8 mouse cellular contexts compared by ENCODE assay signal in the genomic region with DNA sequence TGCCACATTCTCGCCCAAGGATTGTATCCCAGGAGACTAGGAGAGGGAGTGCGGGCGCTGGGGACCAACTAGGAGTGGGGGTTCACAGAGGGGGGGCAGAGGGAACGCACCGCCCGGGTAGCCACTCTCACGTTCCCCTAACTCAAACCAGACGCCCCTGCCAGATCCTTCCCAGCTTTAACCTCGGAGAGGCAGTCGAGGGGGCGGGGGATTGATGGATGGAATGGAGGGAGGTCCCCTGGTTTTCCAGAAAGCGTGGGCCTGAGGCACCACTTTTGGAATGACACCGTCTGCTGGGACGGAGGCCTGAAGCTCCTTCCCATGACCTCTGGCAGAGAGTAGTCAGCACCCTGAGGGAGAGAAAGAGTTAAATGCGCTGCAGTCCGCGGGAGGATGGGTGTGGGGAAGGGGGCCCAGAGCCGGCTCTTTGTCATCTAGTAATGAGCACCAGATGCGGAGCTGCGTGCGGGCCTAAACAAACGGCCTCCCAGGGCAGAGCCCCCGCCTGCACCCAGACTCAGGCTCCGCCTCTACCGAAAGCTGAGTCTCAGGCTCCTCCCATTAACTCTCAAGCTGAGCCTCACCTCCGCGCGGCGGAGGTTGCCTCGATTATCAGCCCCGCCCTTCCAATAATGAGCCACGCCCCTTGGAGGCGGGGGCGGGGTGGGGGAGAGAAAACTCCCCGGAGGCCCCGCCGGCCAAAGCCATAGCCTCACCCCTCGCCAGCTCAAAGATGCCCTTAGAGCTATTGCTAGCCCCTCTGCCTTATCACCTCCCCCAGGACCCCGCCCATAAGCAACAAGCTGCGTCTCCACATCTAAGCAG. TPM values are rescaled to one million over a fixed set of nuclear protein-coding genes. Genes with fewer than 3 reads are reported as not detected.
DNase-seq lines count a peak whose midpoint lies in the region; ATAC-seq and TF ChIP-seq lines count a peak whose summit lies in the region.

No protein-coding gene starts in this region.

- no peak for TF ChIP-seq POLR2A in brain, embryonic 14.5 days (IDR thresholded peaks at IDR 0.05; ENCODE audit: borderline replicate concordance, extremely low read depth, insufficient read depth, insufficient read length, poor library complexity, severe bottlenecking)

- peak overlapping the region; percentile 55 for H3K4me3 ChIP-seq in layer of hippocampus, adult 2 months
- peak overlapping the region; percentile 45 for H3K4me3 ChIP-seq in forebrain, embryonic 15.5 days
- peak overlapping the region; percentile 61 for H3K4me3 ChIP-seq in hindbrain, embryonic 10.5 days
- H3K4me3 ChIP-seq in limb, embryonic 13.5 days, result peak overlapping the region; percentile 71
- peak overlapping the region; percentile 42 for H3K4me3 ChIP-seq in midbrain, embryonic 13.5 days (replicated peaks)
- peak overlapping the region; percentile 69 for H3K4me3 ChIP-seq in stomach, embryonic 16.5 days (replicated peaks; ENCODE audit: low read length)

- H3K9me3 ChIP-seq in forebrain, embryonic 15.5 days, result no peaks in the 10 kb centered on the region
- H3K9me3 ChIP-seq in hindbrain, embryonic 10.5 days, result no peaks in the 10 kb centered on the region
- H3K9me3 ChIP-seq in limb, embryonic 13.5 days, result no peaks in the 10 kb centered on the region
- no peaks in the 10 kb centered on the region for H3K9me3 ChIP-seq in midbrain, embryonic 13.5 days
- no peaks in the 10 kb centered on the region for H3K9me3 ChIP-seq in stomach, embryonic 16.5 days (replicated peaks; ENCODE audit: control insufficient read depth, low read length)

- peak overlapping the region; percentile 57 for H3K27ac ChIP-seq in layer of hippocampus, adult 2 months
- peak overlapping the region; percentile 60 for H3K27ac ChIP-seq in forebrain, embryonic 15.5 days (replicated peaks)
- H3K27ac ChIP-seq in hindbrain, embryonic 10.5 days, result peak overlapping the region; percentile 90
- peak overlapping the region; percentile 98 for H3K27ac ChIP-seq in limb, embryonic 13.5 days
- peak overlapping the region; percentile 52 for H3K27ac ChIP-seq in midbrain, embryonic 13.5 days
- H3K27ac ChIP-seq in stomach, embryonic 16.5 days (ENCODE audit: low read length), result peak overlapping the region; percentile 94

- TF ChIP-seq CTCF in layer of hippocampus, adult 2 months (conservative IDR thresholded peaks at IDR 0.05), result no peak
- no peak for TF ChIP-seq CTCF in brain, embryonic 14.5 days (IDR thresholded peaks at IDR 0.05; ENCODE audit: borderline replicate concordance, extremely low read depth, insufficient read depth, insufficient read length)

- H3K36me3 ChIP-seq in forebrain, embryonic 15.5 days, result no peaks in the 10 kb centered on the region
- H3K36me3 ChIP-seq in hindbrain, embryonic 10.5 days, result no peaks in the 10 kb centered on the region
- no peaks in the 10 kb centered on the region for H3K36me3 ChIP-seq in limb, embryonic 13.5 days
- H3K36me3 ChIP-seq in midbrain, embryonic 13.5 days, result no peaks in the 10 kb centered on the region
- 0 out of 2 replicates have a peak, but pooled peaks cover 3% of the 10 kb centered on the region for H3K36me3 ChIP-seq in stomach, embryonic 16.5 days (ENCODE audit: control insufficient read depth, insufficient read depth, low read length)

- H3K4me2 ChIP-seq in forebrain, embryonic 15.5 days (replicated peaks), result peak overlapping the region; percentile 66
- peak overlapping the region; percentile 97 for H3K4me2 ChIP-seq in limb, embryonic 13.5 days (replicated peaks)
- peak overlapping the region; percentile 62 for H3K4me2 ChIP-seq in midbrain, embryonic 13.5 days (replicated peaks)
- H3K4me2 ChIP-seq in stomach, embryonic 16.5 days (ENCODE audit: low read depth, low read length), result peak overlapping the region; percentile 77

- ATAC-seq in forebrain, embryonic 15.5 days (replicated peaks), result peak; percentile 79
- ATAC-seq in limb, embryonic 13.5 days (ENCODE audit: low FRiP score, low read depth), result peak; percentile 85
- peak; percentile 82 for ATAC-seq in midbrain, embryonic 13.5 days
- ATAC-seq in stomach, embryonic 16.5 days (ENCODE audit: insufficient read depth, low FRiP score), result peak; percentile 86

- peaks cover 4% of the 10 kb centered on the region; the same call in 1 of the 2 replicates for H3K27me3 ChIP-seq in forebrain, embryonic 15.5 days
- H3K27me3 ChIP-seq in hindbrain, embryonic 10.5 days (ENCODE audit: insufficient read depth, poor library complexity, severe bottlenecking), result peaks cover 62% of the 10 kb centered on the region
- no peaks in the 10 kb centered on the region; the same call in 1 of the 2 replicates for H3K27me3 ChIP-seq in limb, embryonic 13.5 days
- H3K27me3 ChIP-seq in midbrain, embryonic 13.5 days, result peaks cover 63% of the 10 kb centered on the region
- no peaks in the 10 kb centered on the region for H3K27me3 ChIP-seq in stomach, embryonic 16.5 days (ENCODE audit: control insufficient read depth, insufficient read depth, low read length)

- H3K4me1 ChIP-seq in forebrain, embryonic 15.5 days, result peaks cover 42% of the 10 kb centered on the region
- peaks cover 63% of the 10 kb centered on the region for H3K4me1 ChIP-seq in hindbrain, embryonic 10.5 days (replicated peaks)
- H3K4me1 ChIP-seq in limb, embryonic 13.5 days, result peaks cover 50% of the 10 kb centered on the region
- peaks cover 44% of the 10 kb centered on the region for H3K4me1 ChIP-seq in midbrain, embryonic 13.5 days (replicated peaks)
- H3K4me1 ChIP-seq in stomach, embryonic 16.5 days (ENCODE audit: control insufficient read depth, insufficient read depth, low read length), result peaks cover 41% of the 10 kb centered on the region

- peak overlapping the region; percentile 49 for H3K9ac ChIP-seq in forebrain, embryonic 15.5 days (replicated peaks)
- H3K9ac ChIP-seq in limb, embryonic 13.5 days, result peak overlapping the region; percentile 69
- peak overlapping the region; percentile 63 for H3K9ac ChIP-seq in midbrain, embryonic 13.5 days (replicated peaks)
- H3K9ac ChIP-seq in stomach, embryonic 16.5 days (ENCODE audit: low read length), result peak overlapping the region; percentile 87

- WGBS in forebrain, embryonic 15.5 days, result under 1% methylated on average over 40 of the region's 40 CpGs
- under 1% methylated on average over 40 of the region's 40 CpGs for WGBS in hindbrain, embryonic 10.5 days
- WGBS in limb, embryonic 13.5 days, result under 1% methylated on average over 38 of the region's 40 CpGs
- under 1% methylated on average over 40 of the region's 40 CpGs for WGBS in midbrain, embryonic 13.5 days
- under 1% methylated on average over 40 of the region's 40 CpGs for whole genome bisulfite sequencing in stomach, embryonic 16.5 days

- DNase-seq in layer of hippocampus, adult 2 months (ENCODE audit: low spot score in 2 of 2), result no peak
- DNase-seq in layer of hippocampus, postnatal 14 days (ENCODE audit: low spot score in 2 of 2), result no peak
- peak; percentile 94 for DNase-seq in brain, embryonic 14.5 days (ENCODE audit: low read depth)
- peak; percentile 92 for DNase-seq in hindbrain, embryonic 10.5 days (ENCODE audit: low spot score)

RNA-seq across cellular contexts. Expression of a gene that starts 3.9 kb away (rescaled TPM):
- 1 to 10 TPM; 3.2 to 3.9 TPM for total RNA-seq in layer of hippocampus, adult 2 months (2021)
- total RNA-seq in layer of hippocampus, postnatal 14 days (2021), result 1 to 10 TPM; 6.5 to 7.7 TPM
- polyA plus RNA-seq in brain, embryonic 14.5 days (2012; rRNA removed), result 15.5 and 24.7 TPM in 2 replicates
- polyA plus RNA-seq in forebrain, embryonic 15.5 days (2015; fragmentation: Nextera tagmentation; extraction: Ambion mirVana), result 10.3 and 11.1 TPM in 2 replicates
- polyA plus RNA-seq in hindbrain, embryonic 10.5 days (2016; fragmentation: Nextera tagmentation; extraction: Ambion mirVana), result 26.9 and 39.1 TPM in 2 replicates
- polyA plus RNA-seq in limb, embryonic 13.5 days (2015; fragmentation: Nextera tagmentation; extraction: Ambion mirVana), result 58.8 and 64.8 TPM in 2 replicates
- polyA plus RNA-seq in midbrain, embryonic 13.5 days (2015; fragmentation: Nextera tagmentation; extraction: Ambion mirVana), result 11.0 and 15.2 TPM in 2 replicates
- polyA plus RNA-seq in stomach, embryonic 16.5 days (2015; fragmentation: Nextera tagmentation; extraction: Ambion mirVana), result 69.8 and 76.9 TPM in 2 replicates

RNA-seq across cellular contexts. Expression of a gene that starts 13.6 kb away (rescaled TPM):
- total RNA-seq in layer of hippocampus, adult 2 months (2021), result 100 to 1,000 TPM; 112 to 114 TPM
- total RNA-seq in layer of hippocampus, postnatal 14 days (2021), result 100 to 1,000 TPM; 133 to 135 TPM
- polyA plus RNA-seq in brain, embryonic 14.5 days (2012; rRNA removed), result 6.8 and 10.7 TPM in 2 replicates
- 7.9 and 8.3 TPM in 2 replicates for polyA plus RNA-seq in forebrain, embryonic 15.5 days (2015; fragmentation: Nextera tagmentation; extraction: Ambion mirVana)
- 1.5 and 1.8 TPM in 2 replicates for polyA plus RNA-seq in hindbrain, embryonic 10.5 days (2016; fragmentation: Nextera tagmentation; extraction: Ambion mirVana)
- polyA plus RNA-seq in limb, embryonic 13.5 days (2015; fragmentation: Nextera tagmentation; extraction: Ambion mirVana), result 2.7 TPM in 2 replicates
- 3.7 and 4.4 TPM in 2 replicates for polyA plus RNA-seq in midbrain, embryonic 13.5 days (2015; fragmentation: Nextera tagmentation; extraction: Ambion mirVana)
- 4.9 and 6.8 TPM in 2 replicates for polyA plus RNA-seq in stomach, embryonic 16.5 days (2015; fragmentation: Nextera tagmentation; extraction: Ambion mirVana)

RNA-seq across cellular contexts. Expression of a gene that starts 16.6 kb away (rescaled TPM):
- total RNA-seq in layer of hippocampus, adult 2 months (2021), result 10 to 100 TPM; 23.3 to 23.5 TPM
- total RNA-seq in layer of hippocampus, postnatal 14 days (2021), result 10 to 100 TPM; 25.8 to 28.0 TPM
- 62.8 and 63.2 TPM in 2 replicates for polyA plus RNA-seq in brain, embryonic 14.5 days (2012; rRNA removed)
- 53.0 and 54.3 TPM in 2 replicates for polyA plus RNA-seq in forebrain, embryonic 15.5 days (2015; fragmentation: Nextera tagmentation; extraction: Ambion mirVana)
- 87.1 and 92.0 TPM in 2 replicates for polyA plus RNA-seq in hindbrain, embryonic 10.5 days (2016; fragmentation: Nextera tagmentation; extraction: Ambion mirVana)
- polyA plus RNA-seq in limb, embryonic 13.5 days (2015; fragmentation: Nextera tagmentation; extraction: Ambion mirVana), result 88.5 and 94.5 TPM in 2 replicates
- 57.1 and 59.0 TPM in 2 replicates for polyA plus RNA-seq in midbrain, embryonic 13.5 days (2015; fragmentation: Nextera tagmentation; extraction: Ambion mirVana)
- polyA plus RNA-seq in stomach, embryonic 16.5 days (2015; fragmentation: Nextera tagmentation; extraction: Ambion mirVana), result 110 and 123 TPM in 2 replicates

RNA-seq across cellular contexts. Expression of a gene that starts 21.5 kb away (rescaled TPM):
- 100 to 1,000 TPM; 117 to 119 TPM for total RNA-seq in layer of hippocampus, adult 2 months (2021)
- 10 to 100 TPM; 68.7 to 72.6 TPM for total RNA-seq in layer of hippocampus, postnatal 14 days (2021)
- polyA plus RNA-seq in brain, embryonic 14.5 days (2012; rRNA removed), result 4.0 and 4.3 TPM in 2 replicates
- polyA plus RNA-seq in forebrain, embryonic 15.5 days (2015; fragmentation: Nextera tagmentation; extraction: Ambion mirVana), result 0.97 and 2.0 TPM in 2 replicates
- 2.3 and 3.0 TPM in 2 replicates for polyA plus RNA-seq in hindbrain, embryonic 10.5 days (2016; fragmentation: Nextera tagmentation; extraction: Ambion mirVana)
- polyA plus RNA-seq in limb, embryonic 13.5 days (2015; fragmentation: Nextera tagmentation; extraction: Ambion mirVana), result 1.4 and 1.7 TPM in 2 replicates
- polyA plus RNA-seq in midbrain, embryonic 13.5 days (2015; fragmentation: Nextera tagmentation; extraction: Ambion mirVana), result 1.3 and 2.1 TPM in 2 replicates
- 4.5 and 4.9 TPM in 2 replicates for polyA plus RNA-seq in stomach, embryonic 16.5 days (2015; fragmentation: Nextera tagmentation; extraction: Ambion mirVana)

RNA-seq across cellular contexts. Expression of a gene that starts 26.6 kb away (rescaled TPM):
- total RNA-seq in layer of hippocampus, adult 2 months (2021), result 100 to 1,000 TPM; 614 to 642 TPM
- 100 to 1,000 TPM; 783 to 856 TPM for total RNA-seq in layer of hippocampus, postnatal 14 days (2021)
- 467 and 494 TPM in 2 replicates for polyA plus RNA-seq in brain, embryonic 14.5 days (2012; rRNA removed)
- polyA plus RNA-seq in forebrain, embryonic 15.5 days (2015; fragmentation: Nextera tagmentation; extraction: Ambion mirVana), result 324 and 348 TPM in 2 replicates
- 42.1 and 115 TPM in 2 replicates for polyA plus RNA-seq in hindbrain, embryonic 10.5 days (2016; fragmentation: Nextera tagmentation; extraction: Ambion mirVana)
- 34.5 and 35.2 TPM in 2 replicates for polyA plus RNA-seq in limb, embryonic 13.5 days (2015; fragmentation: Nextera tagmentation; extraction: Ambion mirVana)
- 321 and 357 TPM in 2 replicates for polyA plus RNA-seq in midbrain, embryonic 13.5 days (2015; fragmentation: Nextera tagmentation; extraction: Ambion mirVana)
- 5.8 and 7.4 TPM in 2 replicates for polyA plus RNA-seq in stomach, embryonic 16.5 days (2015; fragmentation: Nextera tagmentation; extraction: Ambion mirVana)

Comparison
In these comparisons a context has a peak if more than half of its experiments do, and no peak if none do; other contexts are left out.
1. DNase-seq: peak in brain, embryonic 14.5 days (single experiment) and hindbrain, embryonic 10.5 days (single experiment); none in layer of hippocampus, adult 2 months (0 of 2) and layer of hippocampus, postnatal 14 days (0 of 2).
2. Peak in every context shown above with its lines, with median percentiles within 50 percentile points of each other: H3K27ac ChIP-seq, H3K4me3 ChIP-seq, ATAC-seq, H3K4me2 ChIP-seq and H3K9ac ChIP-seq.